Mouse (Mus musculus) spleen, embryonic (tissue): ENCODE results near the gene Dab2ip.

Experiments
- CTCF ChIA-PET: fragments of 350-600 bp; sonication (Branson Sonifier 250); formaldehyde crosslinking; loops from one replicate; lab custom pipeline; 2022; lab: Charles Lee

Dab2ip gene

DNA sequence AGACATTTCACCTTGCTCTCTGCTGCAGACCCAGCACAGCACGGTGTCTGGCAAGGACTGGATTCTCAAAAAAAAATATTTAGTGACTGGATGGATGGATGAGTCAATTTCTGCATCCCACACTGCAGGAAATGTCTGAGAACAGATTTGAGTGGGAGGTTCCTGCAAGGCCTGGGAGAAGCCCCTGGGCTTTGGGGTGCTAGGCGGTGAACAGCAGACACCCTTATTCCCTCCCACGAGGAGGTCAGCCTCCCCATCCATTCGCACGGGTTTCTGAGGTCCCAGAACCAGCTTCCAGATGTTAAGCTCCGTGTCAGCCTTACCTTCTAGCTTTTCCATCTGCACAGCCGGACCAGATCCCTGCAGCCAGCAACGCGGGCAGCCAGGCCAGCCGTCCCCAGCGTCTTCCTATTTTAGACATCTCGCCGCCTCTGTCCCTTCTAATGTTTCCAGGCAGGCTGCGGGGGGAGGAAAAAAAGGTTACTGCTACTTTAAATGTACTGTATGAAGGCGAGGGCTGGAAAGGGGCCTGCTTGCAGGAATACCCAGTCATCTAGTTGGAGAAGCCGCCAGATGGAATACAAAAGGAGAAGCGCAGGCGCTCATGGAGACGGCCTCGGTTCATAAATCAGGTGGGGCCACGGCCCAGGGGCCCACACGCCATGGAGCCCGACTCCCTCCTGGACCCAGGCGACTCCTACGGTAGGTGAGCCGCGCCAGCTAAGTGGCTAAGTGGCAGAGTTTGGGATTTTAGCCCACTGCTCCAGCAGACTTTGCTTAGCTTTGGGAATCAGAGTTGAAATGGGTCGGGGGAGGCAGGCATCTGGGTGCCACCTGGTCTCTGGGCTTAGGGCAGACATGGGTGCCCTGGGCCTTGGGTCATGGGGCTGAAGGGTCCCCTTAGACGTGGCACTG is at the start of gene Dab2ip:
Gene Dab2ip (plus strand): TSS at position 356 of the 915 bp plus-strand sequence.
- CTCF ChIA-PET, result no interaction called here

DNA sequence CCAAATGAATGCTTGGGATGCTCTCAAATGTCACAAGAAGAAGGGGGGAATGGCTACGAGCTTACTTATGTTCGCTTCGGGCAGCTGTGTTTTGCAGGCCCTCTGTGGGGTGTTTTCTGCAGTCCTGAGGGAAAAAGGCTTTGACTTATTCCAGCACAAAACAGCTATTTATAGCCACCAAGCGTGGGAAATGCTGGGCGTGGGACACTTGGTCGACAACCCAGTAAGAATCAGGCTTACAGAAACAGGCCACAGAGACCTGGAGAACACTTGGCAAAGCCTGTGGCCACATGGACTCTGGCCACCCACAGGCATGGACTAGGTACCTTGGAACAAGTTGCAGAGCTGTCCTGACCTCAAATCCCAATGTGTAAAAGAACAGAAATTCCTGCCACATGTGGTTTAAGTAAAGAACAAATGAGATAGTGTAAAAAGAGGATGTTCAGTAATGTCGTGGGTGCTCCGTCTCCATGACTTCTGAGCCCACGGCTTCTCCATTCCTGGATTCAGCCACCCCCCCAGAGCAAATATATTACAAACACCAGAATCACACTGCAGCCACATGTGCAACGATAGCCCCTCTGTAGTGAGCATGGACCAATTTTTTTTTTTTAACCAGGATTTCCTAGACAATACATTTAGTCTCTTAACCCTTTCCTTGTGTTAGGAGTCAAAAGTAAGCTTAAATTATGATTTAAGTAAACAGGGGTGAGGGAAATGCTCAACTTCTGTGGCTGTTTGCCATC is 49.3 kb upstream of the Dab2ip start:
- CTCF ChIA-PET, result no interaction called here

GRCm38 (mm10) chr2:35509343-35509667 is 48.8 kb upstream of the Dab2ip start:
- CTCF ChIA-PET, result no interaction called here

DNA sequence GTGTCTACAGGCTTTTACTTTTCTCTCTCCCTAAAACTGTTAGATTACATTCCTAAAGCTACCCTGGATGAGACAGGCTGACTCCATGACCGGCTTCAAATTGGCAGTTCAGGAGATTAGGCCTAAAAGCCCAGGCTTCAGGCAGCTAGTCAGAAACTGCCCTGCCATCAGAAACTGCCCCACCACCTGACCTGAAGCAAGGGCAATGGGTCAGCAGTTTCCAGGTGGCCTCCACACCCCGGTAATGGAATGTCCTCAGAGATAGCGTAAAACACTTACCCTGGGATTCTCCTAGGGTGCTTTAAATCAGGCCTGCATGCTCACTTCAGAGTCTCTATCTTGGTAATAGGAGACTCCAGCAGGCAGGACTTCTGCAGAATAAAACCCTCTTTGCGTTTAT is 48.2 kb upstream of the Dab2ip start:
- CTCF ChIA-PET, result interaction anchor here (1.5 kb wide), 1 partner anchor 72 kb away, joined by 3 read pairs; no protein-coding TSS in a partner anchor

DNA sequence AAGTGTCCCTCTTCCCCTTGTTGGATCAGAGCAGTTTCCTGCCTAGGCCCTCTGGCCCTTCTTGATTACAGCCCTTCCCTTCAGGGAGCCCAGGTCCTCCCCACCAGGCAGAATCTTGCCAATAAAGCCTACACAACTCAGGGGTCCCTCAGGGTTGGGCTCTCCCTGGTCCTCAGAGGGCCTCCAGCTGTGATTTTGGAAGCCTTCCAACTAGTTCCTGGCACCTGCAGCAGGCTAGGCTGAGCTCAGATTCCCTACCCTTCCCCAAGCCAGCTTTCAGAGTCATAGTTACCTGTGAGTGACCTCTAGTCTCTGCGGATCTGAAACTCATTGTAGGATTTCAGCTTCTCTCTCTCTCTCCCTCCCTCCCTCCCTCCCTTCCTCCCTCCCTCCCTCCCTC is 47.1 kb upstream of the Dab2ip start:
- CTCF ChIA-PET, result interaction anchor here (0.7 to 1.5 kb wide), 3 partner anchors 73 to 115 kb away, joined by 3 to 17 read pairs (median 6); no protein-coding TSS in a partner anchor

DNA sequence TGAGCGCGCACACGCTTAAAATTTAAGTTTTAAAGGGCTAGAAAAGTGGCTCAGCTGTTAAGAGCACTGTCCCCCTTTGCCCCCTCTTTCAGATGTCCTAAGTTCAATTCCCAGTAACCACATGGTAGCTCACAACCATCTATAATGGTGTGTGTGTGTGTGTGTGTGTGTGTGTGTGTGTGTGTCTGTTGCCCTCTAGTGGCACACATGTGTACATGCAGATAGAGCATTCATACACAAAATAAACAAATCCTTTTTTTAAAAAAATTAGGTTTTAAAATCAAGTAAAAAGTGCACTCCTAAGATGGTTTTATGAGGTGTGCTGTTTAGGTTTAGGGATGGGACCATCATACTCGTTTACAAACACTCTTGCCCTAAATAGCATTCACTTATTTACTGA is 45.8 kb upstream of the Dab2ip start:
- CTCF ChIA-PET, result interaction anchor here (0.8 kb wide), 1 partner anchor 20 kb away, joined by 3 read pairs; no protein-coding TSS in a partner anchor

GRCm38 (mm10) chr2:35514051-35514892 is 43.8 kb upstream of the Dab2ip start:
- CTCF ChIA-PET, result interaction anchor here (0.6 kb wide), 1 partner anchor 177 kb away, joined by 3 read pairs; no protein-coding TSS in a partner anchor

DNA sequence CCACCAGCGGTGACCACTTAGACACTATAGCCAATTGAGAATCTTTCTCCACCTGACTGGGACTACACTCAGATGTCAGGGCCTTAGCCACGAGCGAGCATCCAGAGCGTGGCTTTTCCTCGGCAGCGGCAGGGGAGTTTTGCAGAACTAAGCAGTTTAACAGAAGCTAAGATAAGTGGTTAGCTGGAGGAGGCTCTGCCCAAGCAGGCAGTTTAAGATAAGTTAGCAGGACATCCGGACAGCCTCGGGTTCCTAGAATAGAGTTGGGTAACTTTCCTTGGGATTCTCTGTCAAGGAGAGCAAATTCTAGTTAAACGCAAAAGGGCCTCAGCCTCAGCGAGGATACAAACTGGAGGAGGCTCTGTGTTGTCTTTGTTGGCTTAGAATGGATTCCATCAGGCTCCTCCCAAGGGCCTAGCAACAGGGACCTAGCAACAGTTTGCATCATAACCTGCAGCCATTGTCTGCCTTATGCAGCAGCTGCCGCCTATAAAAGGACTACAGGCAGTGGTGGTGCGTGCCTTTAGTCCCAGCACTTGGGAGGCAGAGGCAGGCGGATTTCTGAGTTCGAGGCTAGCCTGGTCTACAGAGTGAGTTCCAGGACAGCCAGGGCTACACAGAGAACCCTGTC is 31.3 kb upstream of the Dab2ip start:
- CTCF ChIA-PET, result no interaction called here

GRCm38 (mm10) chr2:35529086-35529485 is 29.0 kb upstream of the Dab2ip start:
- CTCF ChIA-PET, result interaction anchor here (0.8 kb wide), 1 partner anchor 16 kb away, joined by 5 read pairs; no protein-coding TSS in a partner anchor

DNA sequence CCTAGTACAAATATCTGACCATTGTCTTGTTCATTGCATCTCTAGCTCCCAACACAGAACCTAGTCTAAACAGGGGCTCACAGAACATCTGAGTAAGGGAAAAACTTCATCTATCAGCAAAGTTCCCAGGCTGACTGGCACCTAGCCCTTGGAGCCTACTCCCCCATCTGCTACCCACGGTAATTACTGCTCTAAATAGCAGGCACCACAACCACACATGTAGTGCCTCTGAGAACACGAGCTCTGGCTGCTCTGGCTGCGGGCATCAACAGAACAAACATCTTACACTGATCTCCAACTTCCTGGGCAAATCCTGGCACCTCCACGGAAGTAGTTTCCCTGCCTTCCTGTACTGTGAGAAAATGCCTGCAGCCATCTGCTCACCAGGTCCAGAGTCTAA is 28.2 kb upstream of the Dab2ip start:
- CTCF ChIA-PET, result no interaction called here

DNA sequence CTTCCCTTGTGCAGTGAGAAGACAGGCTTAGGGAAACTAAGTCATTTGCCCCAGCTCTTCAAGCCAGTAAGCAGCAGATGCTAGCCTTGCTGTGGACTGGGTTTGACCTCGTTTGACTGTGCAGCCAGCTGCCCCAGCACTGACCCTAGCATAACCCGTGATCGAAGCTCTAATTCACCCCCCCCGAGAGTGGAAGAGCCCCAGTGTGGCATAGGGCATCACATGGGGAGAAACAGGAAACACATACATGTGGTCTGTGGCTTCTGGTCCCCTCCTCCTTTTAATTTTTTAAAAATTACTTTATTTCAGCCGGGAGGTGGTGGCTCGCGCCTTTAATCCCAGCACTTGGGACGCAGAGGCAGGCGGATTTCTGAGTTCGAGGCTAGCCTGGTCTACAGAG is 27.3 kb upstream of the Dab2ip start:
- CTCF ChIA-PET, result interaction anchor here (0.5 to 0.6 kb wide), 3 partner anchors 117 to 966 kb away, joined by 3 read pairs; no protein-coding TSS in a partner anchor

- CTCF ChIA-PET, result no interaction called here
These were observed 24.4 kb upstream of the Dab2ip start for GRCm38 (mm10) chr2:35533646-35534045.

DNA sequence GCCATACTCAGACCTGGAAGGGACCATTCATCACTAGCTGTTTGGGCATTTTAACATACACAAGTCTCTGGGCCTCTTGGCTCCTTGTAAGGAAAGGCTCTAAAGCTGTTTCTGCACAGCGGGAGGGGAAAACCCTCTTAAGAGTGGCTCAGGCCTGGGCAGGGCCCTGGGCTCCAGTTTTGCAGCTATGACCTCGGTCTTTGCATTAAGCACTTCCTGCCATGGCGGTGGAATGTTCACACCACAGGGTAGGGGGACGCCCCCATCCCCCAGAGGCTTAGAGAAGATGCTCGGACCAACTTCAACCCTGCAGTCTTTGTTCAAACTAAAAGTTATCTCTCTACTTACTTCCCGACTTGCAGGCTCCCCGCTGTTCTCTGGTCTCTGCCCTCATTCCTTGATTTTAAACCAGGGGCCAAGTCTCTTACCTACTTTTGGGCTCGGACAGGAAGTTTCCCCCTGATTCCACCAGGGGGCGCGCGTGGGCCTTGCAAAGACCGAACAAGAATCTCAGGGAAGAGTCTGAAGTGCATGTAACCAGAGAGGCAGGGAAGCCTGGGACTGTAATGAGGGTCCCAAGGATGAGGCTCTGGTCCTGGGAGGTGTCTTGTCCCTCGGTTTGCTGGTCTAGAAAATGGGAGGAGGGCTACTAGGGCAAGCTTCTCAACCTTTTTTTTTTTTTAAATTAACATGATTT is 18.6 kb upstream of the Dab2ip start:
- CTCF ChIA-PET, result interaction anchor here (0.6 kb wide), 1 partner anchor 82 kb away, joined by 4 read pairs; no protein-coding TSS in a partner anchor

GRCm38 (mm10) chr2:35540798-35541197 is 17.3 kb upstream of the Dab2ip start:
- CTCF ChIA-PET, result interaction anchor here (0.6 kb wide), 1 partner anchor 368 kb away, joined by 3 read pairs; no protein-coding TSS in a partner anchor

- CTCF ChIA-PET, result interaction anchor here (0.5 to 0.7 kb wide), 2 partner anchors 16 to 147 kb away, joined by 5 to 11 read pairs; no protein-coding TSS in a partner anchor
These were observed 13.3 kb upstream of the Dab2ip start for GRCm38 (mm10) chr2:35544717-35545116.

DNA sequence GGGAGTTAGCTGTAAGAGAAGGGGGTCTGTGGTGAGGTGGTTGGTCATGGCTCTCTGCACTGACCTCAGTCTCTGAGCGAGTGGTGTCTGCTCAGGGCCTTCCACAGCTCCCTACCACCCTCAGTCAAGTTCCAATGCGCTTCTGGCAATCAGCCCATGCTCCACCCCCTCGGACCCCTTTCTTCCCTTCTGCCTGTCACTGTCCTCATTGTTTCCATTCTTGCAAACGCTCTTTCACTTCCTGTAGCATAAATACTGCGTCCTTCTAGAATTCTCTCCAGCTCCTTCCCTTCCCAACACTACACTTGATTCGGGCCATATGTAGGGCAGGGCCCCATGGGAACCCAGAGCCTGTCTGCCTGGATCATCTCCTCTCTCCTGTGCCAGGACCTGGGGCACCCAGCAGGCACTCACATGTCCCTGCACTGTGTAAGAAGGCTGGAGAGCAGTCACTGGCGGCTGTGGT is 12.9 kb upstream of the Dab2ip start:
- CTCF ChIA-PET, result interaction anchor here (0.5 to 0.7 kb wide), 2 partner anchors 16 to 147 kb away, joined by 5 to 11 read pairs; no protein-coding TSS in a partner anchor

DNA sequence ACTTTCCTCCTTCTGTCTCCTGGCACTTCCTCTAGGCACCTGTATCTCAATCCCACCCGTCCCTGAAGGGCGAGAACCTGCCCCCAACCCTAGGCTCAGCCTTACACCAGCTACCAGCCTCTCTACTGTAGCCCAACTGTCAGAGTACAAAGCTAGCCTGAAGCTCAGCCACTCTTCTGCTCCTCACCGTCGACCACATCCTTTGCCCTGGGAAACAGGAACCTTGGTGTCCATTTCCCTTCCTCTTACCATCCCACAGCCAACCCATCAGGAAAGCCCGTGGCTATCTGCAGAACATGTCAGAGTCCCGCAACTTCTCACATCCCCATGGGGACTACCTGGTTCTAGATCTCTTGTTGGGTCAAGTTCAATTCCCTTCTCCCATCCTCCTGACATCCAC is 11.6 kb upstream of the Dab2ip start:
- CTCF ChIA-PET, result no interaction called here

GRCm38 (mm10) chr2:35549191-35549590 is 8.9 kb upstream of the Dab2ip start:
- CTCF ChIA-PET, result no interaction called here

GRCm38 (mm10) chr2:35550097-35550496 is 8.0 kb upstream of the Dab2ip start:
- CTCF ChIA-PET, result no interaction called here
